Mouse (Mus musculus) olfactory bulb, adult 2 months (tissue): ENCODE results near the gene Hnrnpa3.

Source experiments
- CTCF ChIP-seq: fragments of 200-500 bp; IDR thresholded peaks from 2 replicates; pipeline ENCODE4 v1.5.1; 2012; ENCODE audit warnings: low read depth, mild to moderate bottlenecking, low read length, moderate library complexity; ENCODE audit not compliant: insufficient read depth
- POLR2A ChIP-seq: fragments of 200-500 bp; IDR thresholded peaks from 2 replicates; pipeline ENCODE4 v1.6.1; 2012; ENCODE audit warnings: mild to moderate bottlenecking, low read depth, low read length, moderate library complexity; ENCODE audit not compliant: insufficient read depth

- TF ChIP-seq CTCF (no peak), POLR2A (no peak)
Observed at GRCm38 (mm10) chr2:75657907-75658691, 962 bp upstream of the Hnrnpa3 start.
